ENCODE assay signal across 8 mouse cellular contexts in genomic region chr16:91268724-91269452, GRCm38 (mm10). TPM values are rescaled to one million over a fixed set of nuclear protein-coding genes. Genes with fewer than 3 reads are reported as not detected.
DNase-seq lines count a peak whose midpoint lies in the region; ATAC-seq lines count a peak whose summit lies in the region.

No protein-coding gene starts in this region.

- H3K27me3 ChIP-seq in heart, embryonic 16.5 days (ENCODE audit: control insufficient read depth, insufficient read depth, low read length), result peaks cover 86% of the 10 kb centered on the region
- H3K27me3 ChIP-seq in hindbrain, embryonic 13.5 days, result peaks cover 100% of the 10 kb centered on the region
- H3K27me3 ChIP-seq in midbrain, embryonic 10.5 days (ENCODE audit: low read depth, poor library complexity, severe bottlenecking), result peaks cover 100% of the 10 kb centered on the region

- peaks cover 6% of the 10 kb centered on the region; the same call in 1 of the 2 replicates for H3K4me1 ChIP-seq in heart, embryonic 16.5 days (ENCODE audit: control insufficient read depth, insufficient read depth, low read length)
- peaks cover 2% of the 10 kb centered on the region; the same call in 1 of the 2 replicates for H3K4me1 ChIP-seq in brown adipose tissue, adult 24 weeks (ENCODE audit: control insufficient read depth, insufficient read depth, insufficient read length, low read length)
- peaks cover 19% of the 10 kb centered on the region for H3K4me1 ChIP-seq in hindbrain, embryonic 13.5 days (replicated peaks)
- peaks cover 30% of the 10 kb centered on the region for H3K4me1 ChIP-seq in midbrain, embryonic 10.5 days

- no peak overlapping the region for H3K27ac ChIP-seq in heart, embryonic 16.5 days (ENCODE audit: low read length)
- H3K27ac ChIP-seq in brown adipose tissue, adult 24 weeks (replicated peaks; ENCODE audit: low read depth, low read length), result no peak overlapping the region
- no peak overlapping the region for H3K27ac ChIP-seq in hindbrain, embryonic 13.5 days
- no peak overlapping the region for H3K27ac ChIP-seq in midbrain, embryonic 10.5 days (replicated peaks)

- 17% methylated on average over 13 of the region's 13 CpGs for WGBS in heart, embryonic 16.5 days
- 6% methylated on average over 13 of the region's 13 CpGs for WGBS in hindbrain, embryonic 13.5 days
- 6% methylated on average over 13 of the region's 13 CpGs for WGBS in midbrain, embryonic 10.5 days

- H3K4me3 ChIP-seq in heart, embryonic 16.5 days (ENCODE audit: low read length), result peak overlapping the region; percentile 50
- peak overlapping the region; percentile 26 for H3K4me3 ChIP-seq in brown adipose tissue, adult 24 weeks (ENCODE audit: insufficient read depth, low read depth, low read length)
- H3K4me3 ChIP-seq in hindbrain, embryonic 13.5 days, result peak overlapping the region; percentile 45
- peak overlapping the region; percentile 59 for H3K4me3 ChIP-seq in midbrain, embryonic 10.5 days

- H3K4me2 ChIP-seq in heart, embryonic 16.5 days (ENCODE audit: low read depth, low read length), result peak overlapping the region; percentile 82
- H3K4me2 ChIP-seq in hindbrain, embryonic 13.5 days, result peak overlapping the region; percentile 72

- no peak for DNase-seq in heart, adult 11 months
- DNase-seq in midbrain, embryonic 10.5 days (ENCODE audit: low spot score), result no peak
- no peak for DNase-seq in gastrocnemius, postnatal 10 days
- no peak for DNase-seq in cerebellum, adult 11-12 months

- no peak overlapping the region for H3K9ac ChIP-seq in heart, embryonic 16.5 days (ENCODE audit: low read length)
- H3K9ac ChIP-seq in hindbrain, embryonic 13.5 days, result no peak overlapping the region

- no peaks in the 10 kb centered on the region for H3K36me3 ChIP-seq in heart, embryonic 16.5 days (ENCODE audit: control insufficient read depth, insufficient read depth)
- H3K36me3 ChIP-seq in hindbrain, embryonic 13.5 days, result no peaks in the 10 kb centered on the region
- no peaks in the 10 kb centered on the region for H3K36me3 ChIP-seq in midbrain, embryonic 10.5 days

- H3K9me3 ChIP-seq in heart, embryonic 16.5 days (replicated peaks; ENCODE audit: control insufficient read depth, low read length), result no peaks in the 10 kb centered on the region
- no peaks in the 10 kb centered on the region for H3K9me3 ChIP-seq in hindbrain, embryonic 13.5 days
- H3K9me3 ChIP-seq in midbrain, embryonic 10.5 days (replicated peaks), result no peaks in the 10 kb centered on the region

- ATAC-seq in heart, embryonic 16.5 days (replicated peaks; ENCODE audit: extremely low read depth, insufficient read depth, low FRiP score), result no peak
- no peak for ATAC-seq in hindbrain, embryonic 13.5 days (ENCODE audit: low FRiP score)
- ATAC-seq in activated CD4-positive, CD25-positive, alpha-beta regulatory T cell, adult 4 months, result no peak

RNA-seq across cellular contexts. Expression of gene Olig1, which starts 0.7 kb away (rescaled TPM):
- 0.07 and 0.09 TPM in 2 replicates for polyA plus RNA-seq in heart, embryonic 16.5 days (2015; fragmentation: Nextera tagmentation; extraction: Ambion mirVana)
- 0.63 and 2.3 TPM in 2 replicates for polyA plus RNA-seq in brown adipose tissue, adult 24 weeks (2012; ENCODE audit: insufficient read depth, insufficient read length, missing spikeins)
- polyA plus RNA-seq in hindbrain, embryonic 13.5 days (2015; fragmentation: Nextera tagmentation; extraction: Ambion mirVana), result 21.4 and 29.2 TPM in 2 replicates
- 8.8 and 9.7 TPM in 2 replicates for polyA plus RNA-seq in midbrain, embryonic 10.5 days (2016; fragmentation: Nextera tagmentation; extraction: Ambion mirVana)
- not detected for polyA plus RNA-seq in activated CD4-positive, CD25-positive, alpha-beta regulatory T cell, adult 4 months (2017; shearing (Covaris generic))
- total RNA-seq in gastrocnemius, postnatal 10 days (2021), result under 1 TPM; 0.28 to 0.38 TPM

RNA-seq across cellular contexts. Expression of gene Olig2, which starts 43.6 kb away (rescaled TPM):
- polyA plus RNA-seq in heart, embryonic 16.5 days (2015; fragmentation: Nextera tagmentation; extraction: Ambion mirVana), result not detected in 2 replicates
- polyA plus RNA-seq in brown adipose tissue, adult 24 weeks (2012; ENCODE audit: insufficient read depth, insufficient read length, missing spikeins), result not detected in 2 replicates
- polyA plus RNA-seq in hindbrain, embryonic 13.5 days (2015; fragmentation: Nextera tagmentation; extraction: Ambion mirVana), result 4.0 and 4.4 TPM in 2 replicates
- polyA plus RNA-seq in midbrain, embryonic 10.5 days (2016; fragmentation: Nextera tagmentation; extraction: Ambion mirVana), result 7.4 and 7.6 TPM in 2 replicates
- polyA plus RNA-seq in activated CD4-positive, CD25-positive, alpha-beta regulatory T cell, adult 4 months (2017; shearing (Covaris generic)), result not detected
- not detected for total RNA-seq in gastrocnemius, postnatal 10 days (2021)
